In the genomic region with DNA sequence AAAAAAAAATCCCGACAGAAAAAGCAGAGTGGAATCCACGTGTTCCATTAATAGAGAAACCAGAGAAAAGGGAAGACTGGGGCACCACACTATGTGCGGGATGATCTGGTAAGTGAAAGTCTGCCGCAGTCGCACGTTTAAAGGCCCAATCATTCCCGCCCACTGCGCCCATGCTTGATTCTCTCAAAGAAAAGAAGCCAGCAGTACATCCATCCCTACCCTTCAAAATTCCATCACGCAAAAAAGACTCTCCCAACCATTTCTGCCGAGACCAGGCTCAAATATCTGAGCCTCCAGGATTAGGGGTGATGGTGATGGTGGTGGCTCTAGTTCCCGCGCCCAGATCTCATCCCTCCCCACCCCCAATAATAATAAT, we compare ENCODE assay signal across 8 mouse cellular contexts. TPM values are rescaled to one million over a fixed set of nuclear protein-coding genes. Genes with fewer than 3 reads are reported as not detected.
A peak's percentile ranks its signal among the peaks of the same experiment; 100 is the strongest.
DNase-seq lines count a peak whose midpoint lies in the region; ATAC-seq and TF ChIP-seq lines count a peak whose summit lies in the region.

No protein-coding gene starts in this region.

- TF ChIP-seq CTCF in testis, adult 2 months (IDR thresholded peaks at IDR 0.05; ENCODE audit: control insufficient read depth, insufficient read depth, insufficient replicate concordance, low read depth, low read length), result no peak

- no peak overlapping the region for H3K27ac ChIP-seq in testis, adult 2 months (ENCODE audit: control insufficient read depth, insufficient read depth, low read depth, low read length)
- peak overlapping the region; percentile 96 for H3K27ac ChIP-seq in hindbrain, embryonic 13.5 days
- H3K27ac ChIP-seq in liver, embryonic 15.5 days (replicated peaks), result no peak overlapping the region
- peak overlapping the region; percentile 75; the same call in 1 of the 2 replicates for H3K27ac ChIP-seq in stomach, embryonic 15.5 days

- WGBS in hindbrain, embryonic 13.5 days, result 16% methylated on average over 11 of the region's 12 CpGs
- 10% methylated on average over 12 of the region's 12 CpGs for WGBS in liver, embryonic 15.5 days (ENCODE audit: insufficient replicate concordance)
- WGBS in stomach, embryonic 15.5 days, result 17% methylated on average over 12 of the region's 12 CpGs

- H3K4me2 ChIP-seq in hindbrain, embryonic 13.5 days, result peak overlapping the region; percentile 55
- H3K4me2 ChIP-seq in liver, embryonic 15.5 days, result peak overlapping the region; percentile 78
- H3K4me2 ChIP-seq in stomach, embryonic 15.5 days, result peak overlapping the region; percentile 60

- no peaks in the 10 kb centered on the region; the same call in 1 of the 2 replicates for H3K4me1 ChIP-seq in testis, adult 2 months (ENCODE audit: control insufficient read depth, insufficient read depth, low read length)
- H3K4me1 ChIP-seq in hindbrain, embryonic 13.5 days (replicated peaks), result peaks cover 11% of the 10 kb centered on the region
- peaks cover 5% of the 10 kb centered on the region; the same call in 1 of the 2 replicates for H3K4me1 ChIP-seq in liver, embryonic 15.5 days (replicated peaks)
- H3K4me1 ChIP-seq in stomach, embryonic 15.5 days, result no peaks in the 10 kb centered on the region

- peak overlapping the region; percentile 88 for H3K4me3 ChIP-seq in testis, adult 2 months (ENCODE audit: control insufficient read depth, low read depth, low read length)
- peak overlapping the region; percentile 66 for H3K4me3 ChIP-seq in hindbrain, embryonic 13.5 days
- H3K4me3 ChIP-seq in liver, embryonic 15.5 days (replicated peaks), result peak overlapping the region; percentile 63
- H3K4me3 ChIP-seq in stomach, embryonic 15.5 days (replicated peaks), result peak overlapping the region; percentile 59

- DNase-seq in cerebellum, postnatal 14 days, result peak; percentile 5 to 29
- no peak for DNase-seq in cerebellum, adult 11 months
- DNase-seq in testis, postnatal 10 days (ENCODE audit: low spot score), result no peak
- DNase-seq in spleen, postnatal 36 days (ENCODE audit: low spot score in 2 of 2), result no peak

- H3K9me3 ChIP-seq in hindbrain, embryonic 13.5 days, result no peaks in the 10 kb centered on the region
- no peaks in the 10 kb centered on the region for H3K9me3 ChIP-seq in liver, embryonic 15.5 days (replicated peaks)
- no peaks in the 10 kb centered on the region for H3K9me3 ChIP-seq in stomach, embryonic 15.5 days

- H3K9ac ChIP-seq in hindbrain, embryonic 13.5 days, result peak overlapping the region; percentile 86
- 0 out of 2 replicates have a peak overlapping the region, but pooled peaks have one; percentile 40 for H3K9ac ChIP-seq in liver, embryonic 15.5 days
- no peak overlapping the region for H3K9ac ChIP-seq in stomach, embryonic 15.5 days

- H3K27me3 ChIP-seq in testis, adult 2 months (ENCODE audit: control insufficient read depth, insufficient read depth, low read length), result no peaks in the 10 kb centered on the region
- H3K27me3 ChIP-seq in hindbrain, embryonic 13.5 days, result no peaks in the 10 kb centered on the region
- H3K27me3 ChIP-seq in liver, embryonic 15.5 days, result no peaks in the 10 kb centered on the region
- no peaks in the 10 kb centered on the region for H3K27me3 ChIP-seq in stomach, embryonic 15.5 days (replicated peaks)

- H3K36me3 ChIP-seq in testis, adult 2 months (ENCODE audit: control insufficient read depth, insufficient read depth, low read length), result no peaks in the 10 kb centered on the region
- H3K36me3 ChIP-seq in hindbrain, embryonic 13.5 days, result no peaks in the 10 kb centered on the region
- no peaks in the 10 kb centered on the region for H3K36me3 ChIP-seq in liver, embryonic 15.5 days (replicated peaks)
- no peaks in the 10 kb centered on the region for H3K36me3 ChIP-seq in stomach, embryonic 15.5 days

- ATAC-seq in hindbrain, embryonic 13.5 days (ENCODE audit: low FRiP score), result 0 out of 2 replicates have a peak, but pooled peaks have one; percentile 0
- no peak for ATAC-seq in liver, embryonic 15.5 days (ENCODE audit: insufficient read depth)
- no peak for ATAC-seq in stomach, embryonic 15.5 days (ENCODE audit: insufficient read depth, low FRiP score, low read depth)

- TF ChIP-seq POLR2A in testis, adult 2 months (IDR thresholded peaks at IDR 0.05; ENCODE audit: control insufficient read depth, low read depth, low read length), result no peak

RNA-seq across cellular contexts. Expression of gene Sms, which starts 1.3 kb away (rescaled TPM):
- 3.0 and 3.4 TPM in 2 replicates for polyA plus RNA-seq in testis, adult 2 months (2012; rRNA removed)
- polyA plus RNA-seq in hindbrain, embryonic 13.5 days (2015; fragmentation: Nextera tagmentation; extraction: Ambion mirVana), result 150 and 154 TPM in 2 replicates
- polyA plus RNA-seq in liver, embryonic 15.5 days (2015; fragmentation: Nextera tagmentation; extraction: Ambion mirVana), result 10.0 and 16.9 TPM in 2 replicates
- polyA plus RNA-seq in stomach, embryonic 15.5 days (2015; fragmentation: Nextera tagmentation; extraction: Ambion mirVana), result 34.7 and 38.0 TPM in 2 replicates

Comparison
In these comparisons a context has a peak if more than half of its experiments do, and no peak if none do; other contexts are left out.
1. DNase-seq: peak in cerebellum, postnatal 14 days (2 of 2); none in cerebellum, adult 11 months (single experiment), testis, postnatal 10 days (single experiment) and spleen, postnatal 36 days (0 of 2).
2. H3K27ac ChIP-seq: peak in hindbrain, embryonic 13.5 days (single experiment) and stomach, embryonic 15.5 days (single experiment); none in testis, adult 2 months (single experiment) and liver, embryonic 15.5 days (single experiment).
3. Peak in every context shown above with its lines, with median percentiles within 50 percentile points of each other: H3K4me3 ChIP-seq and H3K4me2 ChIP-seq.